Mouse (Mus musculus) regulatory T cell (primary cell): Measurements from ENCODE around the gene Mrpl34.

Source experiments
- in situ Hi-C: fragments of 300-600 bp; cut with MboI, MseI; formaldehyde crosslinking; loops from one replicate; pipeline ENCODE4 v1.15.1; 2025; ENCODE audit warnings: high pct_unique_total_duplicates

Mrpl34 gene

GRCm38 (mm10) chr8:71468001-71468400 is 3.2 kb downstream of the Mrpl34 start:
- in situ Hi-C loops, result loop anchor here (5.0 kb wide), 1 partner anchor 61 kb away; the partner anchor contains the start of gene Ankle1

DNA sequence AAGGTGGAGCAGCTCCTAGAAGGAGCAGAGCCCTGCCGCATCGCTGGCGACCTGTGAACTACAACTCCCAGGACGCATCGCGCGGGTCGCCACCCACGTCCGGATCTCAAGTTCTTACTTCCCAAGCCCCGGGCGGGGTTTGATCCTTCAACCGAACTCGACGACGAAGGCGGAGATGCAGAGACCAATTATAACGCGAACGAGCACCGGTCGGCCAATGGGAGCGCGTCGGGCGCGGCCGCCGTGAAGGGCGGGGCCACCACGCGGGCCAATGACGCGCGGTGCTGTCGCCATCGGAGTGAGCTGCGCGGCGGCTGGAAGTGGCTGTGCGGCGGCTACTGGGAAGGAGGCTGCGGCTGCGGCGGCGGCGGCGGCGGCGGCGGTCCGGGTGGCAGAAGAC is 4.2 kb downstream of the Mrpl34 start, which contains the start of gene Dda1:
Gene Dda1 (plus strand): TSS at position 284 of the 400 bp plus-strand sequence.
- in situ Hi-C loops, result loop anchor here (5.0 kb wide), 1 partner anchor 62 kb away; the partner anchor contains the start of gene Ankle1

GRCm38 (mm10) chr8:71469411-71469810 is 4.7 kb downstream of the Mrpl34 start:
- in situ Hi-C loops, result loop anchor here (5.0 kb wide), 1 partner anchor 62 kb away; the partner anchor contains the start of gene Ankle1

GRCm38 (mm10) chr8:71470146-71470912 is 5.6 kb downstream of the Mrpl34 start:
- in situ Hi-C loops, result no loop called here

DNA sequence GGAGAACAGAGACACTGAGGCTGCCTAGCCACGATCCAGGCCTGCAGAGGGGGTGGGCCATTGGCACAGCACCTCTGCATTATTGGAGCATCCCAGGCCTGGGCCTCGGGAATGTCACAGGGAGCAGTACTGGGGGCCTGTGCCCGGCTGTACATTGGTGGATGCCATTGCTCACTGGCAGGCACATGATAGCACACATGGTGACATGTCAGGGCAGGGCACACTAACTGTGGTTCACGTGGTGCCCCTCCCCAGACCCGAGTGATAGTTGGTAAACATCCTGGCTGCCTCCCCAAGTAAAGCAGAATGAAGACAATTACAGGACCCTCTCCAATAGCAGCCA is 6.1 kb downstream of the Mrpl34 start:
- in situ Hi-C loops, result no loop called here

DNA sequence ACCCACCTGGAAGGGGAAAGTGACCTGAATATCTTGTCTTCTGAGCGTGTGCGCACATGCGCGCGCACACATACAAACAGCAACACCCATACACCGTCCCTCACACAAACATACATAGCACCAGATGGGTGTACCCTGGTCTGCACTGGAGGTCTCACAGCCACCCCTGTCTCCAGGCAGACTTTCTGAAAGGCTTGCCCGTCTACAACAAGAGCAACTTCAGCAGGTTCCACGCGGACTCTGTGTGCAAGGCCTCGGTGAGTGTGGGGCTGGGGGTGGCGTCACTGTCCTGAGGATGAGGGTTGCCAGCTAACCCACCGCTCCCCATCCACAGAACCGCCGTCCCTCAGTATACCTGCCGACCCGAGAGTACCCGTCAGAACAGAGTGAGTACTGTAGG is 7.1 kb downstream of the Mrpl34 start:
- in situ Hi-C loops, result no loop called here

DNA sequence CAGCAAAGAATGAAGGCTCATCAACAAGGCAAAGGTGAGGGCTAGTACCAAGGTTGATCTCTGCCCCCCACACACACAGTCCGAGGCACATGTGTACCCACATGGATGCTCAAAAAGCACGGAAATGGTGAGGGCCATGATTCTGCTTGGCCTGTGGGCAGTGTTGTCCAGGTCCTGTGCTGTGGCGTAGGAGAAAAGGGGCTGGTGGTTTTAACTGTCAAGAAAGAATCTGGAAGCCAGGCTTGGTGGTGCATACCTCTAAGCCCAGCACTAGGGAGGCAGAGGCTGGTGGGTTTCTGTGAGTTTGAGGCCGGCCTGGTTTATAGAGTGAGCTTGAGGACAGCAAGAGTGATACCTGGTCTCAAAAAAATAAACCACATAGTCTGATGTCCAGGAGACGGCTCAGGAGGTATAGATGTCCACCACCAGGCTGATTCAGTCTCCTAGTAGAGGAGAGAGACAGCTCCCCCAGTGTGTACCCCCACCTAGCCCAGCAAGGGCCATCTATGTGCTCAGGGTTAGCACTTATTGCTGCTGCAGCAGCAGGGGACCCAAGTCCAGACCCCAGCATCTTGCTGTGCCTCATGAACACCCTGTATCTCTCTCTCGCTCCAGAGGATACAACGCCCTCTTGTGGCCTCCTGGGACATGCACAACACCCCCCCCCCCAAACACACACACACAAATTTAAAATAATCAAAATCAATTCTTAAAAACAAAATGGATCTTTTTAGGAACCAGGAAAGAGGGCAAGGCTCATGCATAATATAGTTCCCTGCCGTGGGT is 8.0 kb downstream of the Mrpl34 start:
- in situ Hi-C loops, result no loop called here

GRCm38 (mm10) chr8:71474344-71474743 is 9.6 kb downstream of the Mrpl34 start:
- in situ Hi-C loops, result no loop called here

GRCm38 (mm10) chr8:71474785-71475701 is 10.3 kb downstream of the Mrpl34 start:
- in situ Hi-C loops, result loop anchor here (25.0 kb wide), 1 partner anchor 662 kb away; the partner anchor contains the start of gene Tpm4

DNA sequence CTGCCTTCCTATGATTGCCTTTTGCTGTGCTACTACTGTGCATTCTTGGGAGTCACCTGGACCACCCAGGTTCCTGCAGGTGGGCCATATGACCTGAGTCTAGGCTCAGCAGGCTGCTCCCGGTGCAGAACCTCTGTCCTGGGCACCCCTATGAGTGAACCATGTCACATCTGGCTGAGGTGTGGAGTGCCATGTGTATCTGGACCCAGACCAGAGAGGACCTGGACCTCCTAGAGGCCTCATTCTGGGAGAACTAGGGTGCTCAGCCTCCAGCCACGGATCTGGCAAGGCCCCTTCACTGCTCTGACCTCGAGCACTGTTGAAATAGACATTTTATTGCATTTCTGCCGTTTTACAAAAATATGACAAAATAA is 10.9 kb downstream of the Mrpl34 start:
- in situ Hi-C loops, result loop anchor here (25.0 kb wide), 1 partner anchor 662 kb away; the partner anchor contains the start of gene Tpm4

- in situ Hi-C loops, result loop anchor here (25.0 kb wide), 1 partner anchor 661 kb away; the partner anchor contains the start of gene Tpm4
These were observed 11.6 kb downstream of the Mrpl34 start for GRCm38 (mm10) chr8:71476099-71476940.

DNA sequence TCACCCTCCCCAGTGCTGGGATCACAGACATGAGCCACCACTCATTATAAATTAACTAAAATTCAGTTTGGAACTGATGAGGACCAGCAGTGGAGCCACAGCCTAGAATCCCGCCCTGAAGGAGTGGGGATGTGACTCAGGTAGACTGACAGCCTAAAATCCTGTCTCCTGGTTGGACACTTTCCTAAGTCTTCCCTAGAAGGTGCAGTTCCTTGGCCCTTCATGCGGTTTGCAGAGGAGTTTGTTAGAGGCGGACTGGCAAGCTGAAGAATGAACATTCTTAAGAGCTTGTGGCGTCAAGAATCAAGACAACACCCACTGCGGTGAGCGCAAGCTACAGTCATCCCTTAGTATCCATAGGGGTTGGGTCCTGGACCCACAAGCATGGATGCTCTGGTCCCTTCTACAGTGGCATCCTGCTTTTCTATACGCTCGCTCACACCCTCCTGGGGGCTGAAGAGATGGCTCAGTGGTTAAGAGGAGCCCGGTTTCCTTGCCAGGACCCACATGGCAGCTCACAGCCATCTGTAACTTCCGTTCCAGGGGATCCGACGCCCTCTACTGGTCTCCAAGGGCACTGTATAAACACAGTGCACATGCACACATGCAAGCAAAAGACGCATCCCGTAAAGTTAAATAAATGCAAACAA is 12.6 kb downstream of the Mrpl34 start:
- in situ Hi-C loops, result loop anchor here (25.0 kb wide), 1 partner anchor 660 kb away; the partner anchor contains the start of gene Tpm4

DNA sequence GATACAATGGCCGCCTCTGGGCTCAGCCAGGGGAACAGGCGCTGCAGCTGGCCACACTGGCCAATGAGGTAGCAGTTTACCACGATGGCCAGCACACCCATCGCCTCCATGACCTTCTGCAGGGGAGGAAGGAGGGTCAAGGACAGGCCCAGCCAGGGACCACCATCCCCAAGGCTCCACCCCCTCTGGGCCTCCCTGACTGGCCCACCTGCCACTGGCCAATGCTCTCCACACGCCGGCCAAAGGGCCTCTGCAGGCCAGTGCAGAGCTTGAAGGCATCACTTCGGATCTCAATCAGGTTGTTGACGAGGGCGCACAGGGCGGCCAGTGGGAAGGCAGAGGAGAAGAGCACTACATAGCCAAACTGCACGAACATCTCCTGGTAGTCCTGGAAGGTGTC is 14.2 kb downstream of the Mrpl34 start:
- in situ Hi-C loops, result loop anchor here (25.0 kb wide), 1 partner anchor 658 kb away; the partner anchor contains the start of gene Tpm4

- in situ Hi-C loops, result loop anchor here (10.0 to 25.0 kb wide), 2 partner anchors 653 to 709 kb away; partner anchors contain the start of genes Pik3r2 and Tpm4
These were observed 19.2 kb downstream of the Mrpl34 start for GRCm38 (mm10) chr8:71483932-71484331.

GRCm38 (mm10) chr8:71484736-71485135 is 20.0 kb downstream of the Mrpl34 start:
- in situ Hi-C loops, result loop anchor here (5.0 to 25.0 kb wide), 3 partner anchors 587 to 710 kb away; partner anchors contain the start of genes Pik3r2, Rpl18a and Tpm4

DNA sequence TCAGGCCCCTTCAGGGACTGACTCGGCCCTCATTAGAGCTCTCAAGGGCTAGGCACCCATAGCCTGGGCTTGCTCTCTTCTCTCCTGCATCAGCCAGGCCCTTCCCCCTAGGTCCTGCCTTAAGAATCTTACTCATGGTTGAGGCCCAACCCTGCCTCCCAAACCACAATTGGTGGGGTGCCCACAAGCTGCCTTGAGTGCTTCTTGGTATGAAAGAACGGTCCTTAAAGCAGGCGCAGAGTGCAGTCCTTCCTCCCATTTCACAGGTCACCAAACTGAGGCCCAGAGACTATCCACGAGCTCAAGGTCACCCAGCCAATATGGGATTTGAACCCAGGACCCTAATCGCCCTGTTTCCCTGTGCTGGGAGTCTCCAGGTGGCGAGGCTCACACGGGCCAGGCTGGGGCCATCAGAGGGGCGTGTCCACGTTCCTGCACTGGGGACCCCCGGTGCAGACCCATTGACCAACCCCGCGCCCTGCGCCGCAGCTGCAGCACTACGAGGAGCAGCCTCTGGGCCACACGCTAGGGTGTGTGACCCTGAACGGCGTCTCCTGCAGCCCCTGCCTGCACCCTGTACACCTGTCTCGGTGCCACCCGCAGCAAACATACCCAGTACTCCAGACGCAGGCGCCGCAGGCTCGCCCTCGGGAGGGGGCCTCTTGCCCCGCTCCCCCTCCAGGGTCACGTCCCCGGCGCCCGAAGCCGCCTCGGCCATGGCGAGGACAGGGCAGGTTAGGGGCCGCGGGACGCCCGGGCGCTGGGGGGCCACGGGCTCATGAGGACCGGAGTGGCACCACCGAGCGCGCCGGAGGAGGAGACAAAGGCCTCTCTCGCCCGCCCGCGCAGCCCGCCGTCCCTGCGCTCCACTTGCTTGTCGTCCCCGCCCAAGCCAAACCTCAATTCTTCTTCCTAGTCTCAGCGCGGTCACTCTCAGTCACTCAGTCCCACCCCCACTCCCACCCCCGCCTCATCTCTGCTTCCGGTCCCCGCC is 20.7 kb downstream of the Mrpl34 start, which contains the start of gene Ano8:
Gene Ano8 (minus strand): TSS at position 822 of the 994 bp plus-strand sequence.
- in situ Hi-C loops, result loop anchor here (5.0 to 25.0 kb wide), 3 partner anchors 588 to 711 kb away; partner anchors contain the start of genes Pik3r2, Rpl18a and Tpm4

GRCm38 (mm10) chr8:71486136-71486529 is 21.4 kb downstream of the Mrpl34 start:
- in situ Hi-C loops, result loop anchor here (5.0 to 25.0 kb wide), 3 partner anchors 589 to 711 kb away; partner anchors contain the start of genes Pik3r2, Rpl18a and Tpm4
